Comparison of ENCODE assay signal across 9 mouse cellular contexts in genomic region chr3:93522611-93523010, GRCm38 (mm10). TPM values are rescaled to one million over a fixed set of nuclear protein-coding genes. Genes with fewer than 3 reads are reported as not detected.
DNase-seq lines count a peak whose midpoint lies in the region; ATAC-seq and TF ChIP-seq lines count a peak whose summit lies in the region.
"Had no signal": no experiment of that assay in that cellular context is flagged by ENCODE, and none has a peak within 500 bp of the region (broad histone marks: within the 10 kb centered on the region; RNA-seq: fewer than 3 reads in every experiment).

No protein-coding gene starts in this region.

- TF ChIP-seq EP300 in heart, postnatal 0 days (IDR thresholded peaks at IDR 0.05; ENCODE audit: low read depth), result no peak

- no peak for TF ChIP-seq POLR2A in thymus, adult 2 months (IDR thresholded peaks at IDR 0.05; ENCODE audit: control insufficient read depth, extremely low read depth, insufficient read depth, low read length, poor library complexity)

- peak overlapping the region; percentile 42 for H3K4me2 ChIP-seq in heart, postnatal 0 days (ENCODE audit: low read depth, low read length)

- TF ChIP-seq CTCF in heart, postnatal 0 days (IDR thresholded peaks at IDR 0.05; ENCODE audit: low read depth), result peak; percentile 75
- no peak for TF ChIP-seq CTCF in thymus, adult 2 months (IDR thresholded peaks at IDR 0.05; ENCODE audit: borderline replicate concordance, control insufficient read depth, extremely low read depth, insufficient read depth, low read length, poor library complexity)

- no peaks in the 10 kb centered on the region for H3K4me1 ChIP-seq in heart, postnatal 0 days (ENCODE audit: control insufficient read depth, insufficient read depth)
- peaks cover 3% of the 10 kb centered on the region; the same call in 1 of the 2 replicates for H3K4me1 ChIP-seq in thymus, adult 2 months (replicated peaks; ENCODE audit: control insufficient read depth, insufficient read depth, low read length)

- H3K9ac ChIP-seq in heart, postnatal 0 days (replicated peaks; ENCODE audit: low read depth, low read length), result no peak overlapping the region

- peaks cover 25% of the 10 kb centered on the region for H3K36me3 ChIP-seq in heart, postnatal 0 days (replicated peaks; ENCODE audit: control insufficient read depth, insufficient read depth, low read length)
- 0 out of 2 replicates have a peak, but pooled peaks cover 5% of the 10 kb centered on the region for H3K36me3 ChIP-seq in thymus, adult 2 months (ENCODE audit: control insufficient read depth, insufficient read depth, low read length)

- peak; percentile 11 to 19 for DNase-seq in cerebellum, adult 18-20 months
- DNase-seq in cerebellum, adult 9-11 months, result no peak
- peak; percentile 63 to 91 for DNase-seq in adrenal gland, adult (ENCODE audit: inconsistent age in 2 of 2, low spot score in 1 of 2)
- DNase-seq in heart, postnatal 0 days (ENCODE audit: low spot score), result peak; percentile 73
- DNase-seq in layer of hippocampus, postnatal 25 days (ENCODE audit: extremely low spot score in 1 of 2, low spot score in 1 of 2), result peak; percentile 43 to 72
- peak; percentile 44 for DNase-seq in thymus, adult 2 months

- H3K4me3 ChIP-seq in heart, postnatal 0 days (ENCODE audit: low read depth, low read length), result peak overlapping the region; percentile 19; the same call in 1 of the 2 replicates
- no peak overlapping the region for H3K4me3 ChIP-seq in thymus, adult 2 months (ENCODE audit: control insufficient read depth, insufficient read depth, low read length)

- H3K9me3 ChIP-seq in heart, postnatal 0 days (replicated peaks; ENCODE audit: control insufficient read depth, low read length), result no peaks in the 10 kb centered on the region
- H3K9me3 ChIP-seq: megakaryocyte, embryonic 14.5 days had no signal

- no peak overlapping the region for H3K27ac ChIP-seq in heart, postnatal 0 days (ENCODE audit: low read depth)
- no peak overlapping the region for H3K27ac ChIP-seq in thymus, adult 2 months (ENCODE audit: control insufficient read depth, insufficient read depth, low read length)

- whole genome bisulfite sequencing in heart, postnatal 0 days, result 27% methylated on average over 7 of the region's 7 CpGs
- 64% methylated on average over 7 of the region's 7 CpGs for WGBS in thymus, adult 2 months

- peak; percentile 57; the same call in 1 of the 2 replicates for ATAC-seq in erythroblast, adult 5-6 weeks (replicated peaks; ENCODE audit: low FRiP score, poor library complexity, severe bottlenecking)
- peak; percentile 25; the same call in 1 of the 2 replicates for ATAC-seq in heart, postnatal 0 days (ENCODE audit: insufficient read depth, low read depth)
- 0 out of 2 replicates have a peak, but pooled peaks have one; percentile 39 for ATAC-seq in megakaryocyte-erythroid progenitor cell, adult 5-6 weeks (replicated peaks; ENCODE audit: low FRiP score, low TSS enrichment, poor library complexity, severe bottlenecking)

- no peaks in the 10 kb centered on the region for H3K27me3 ChIP-seq in heart, postnatal 0 days (ENCODE audit: control insufficient read depth, insufficient read depth, low read length)
- no peaks in the 10 kb centered on the region for H3K27me3 ChIP-seq in thymus, adult 2 months (ENCODE audit: control insufficient read depth, insufficient read depth, low read length)
- H3K27me3 ChIP-seq: megakaryocyte, embryonic 14.5 days had no signal

RNA-seq across cellular contexts. Expression of gene S100a11, which starts 2.3 kb away (rescaled TPM):
- total RNA-seq in erythroblast, adult 5-6 weeks (2015; ENCODE audit: low replicate concordance), result 797 and 864 TPM in 2 replicates
- 50.3 and 92.3 TPM in 2 replicates for total RNA-seq in erythroblast, adult 5-6 weeks (2017; ENCODE audit: low replicate concordance)
- total RNA-seq in heart, postnatal 0 days (2014; rRNA removed; ENCODE audit: low replicate concordance), result 47.5 and 77.1 TPM in 2 replicates
- 686 TPM in 2 replicates for polyA plus RNA-seq in heart, postnatal 0 days (2015; fragmentation: Nextera tagmentation; extraction: Ambion mirVana)
- 1 to 10 TPM; 6.1 to 8.5 TPM for total RNA-seq in layer of hippocampus, postnatal 25 days (2021)
- total RNA-seq in megakaryocyte-erythroid progenitor cell, adult 5-6 weeks (2014; fragmentation: Nextera tagmentation), result 147 and 173 TPM in 2 replicates
- 18.0 and 19.3 TPM in 2 replicates for total RNA-seq in megakaryocyte-erythroid progenitor cell, adult 5-6 weeks (2017)
- 134 and 151 TPM in 2 replicates for polyA plus RNA-seq in thymus, adult 2 months (2012; rRNA removed)

RNA-seq across cellular contexts. Expression of gene S100a10, which starts 32.3 kb away (rescaled TPM):
- total RNA-seq in erythroblast, adult 5-6 weeks (2015; ENCODE audit: low replicate concordance), result 69.6 and 73.6 TPM in 2 replicates
- 56.1 and 64.1 TPM in 2 replicates for total RNA-seq in erythroblast, adult 5-6 weeks (2017; ENCODE audit: low replicate concordance)
- total RNA-seq in heart, postnatal 0 days (2014; rRNA removed; ENCODE audit: low replicate concordance), result 199 and 247 TPM in 2 replicates
- polyA plus RNA-seq in heart, postnatal 0 days (2015; fragmentation: Nextera tagmentation; extraction: Ambion mirVana), result 174 and 192 TPM in 2 replicates
- total RNA-seq in layer of hippocampus, postnatal 25 days (2021), result 10 to 100 TPM; 15.0 to 23.5 TPM
- 176 and 197 TPM in 2 replicates for total RNA-seq in megakaryocyte-erythroid progenitor cell, adult 5-6 weeks (2014; fragmentation: Nextera tagmentation)
- 278 and 471 TPM in 2 replicates for total RNA-seq in megakaryocyte-erythroid progenitor cell, adult 5-6 weeks (2017)
- polyA plus RNA-seq in thymus, adult 2 months (2012; rRNA removed), result 99.3 and 121 TPM in 2 replicates

RNA-seq across cellular contexts. Expression of gene Tchhl1, which starts 54.1 kb away (rescaled TPM):
- not detected in 2 replicates for total RNA-seq in erythroblast, adult 5-6 weeks (2015; ENCODE audit: low replicate concordance)
- not detected in 2 replicates for total RNA-seq in erythroblast, adult 5-6 weeks (2017; ENCODE audit: low replicate concordance)
- not detected in 2 replicates for total RNA-seq in heart, postnatal 0 days (2014; rRNA removed; ENCODE audit: low replicate concordance)
- not detected in 2 replicates for polyA plus RNA-seq in heart, postnatal 0 days (2015; fragmentation: Nextera tagmentation; extraction: Ambion mirVana)
- not detected for total RNA-seq in layer of hippocampus, postnatal 25 days (2021)
- not detected in 2 replicates for total RNA-seq in megakaryocyte-erythroid progenitor cell, adult 5-6 weeks (2014; fragmentation: Nextera tagmentation)
- total RNA-seq in megakaryocyte-erythroid progenitor cell, adult 5-6 weeks (2017), result not detected in 2 replicates
- not detected in 2 replicates for polyA plus RNA-seq in thymus, adult 2 months (2012; rRNA removed)
